Mouse (Mus musculus): ENCODE measurements around the gene Cntrob. TPM values are rescaled to one million over a fixed set of nuclear protein-coding genes. Genes with fewer than 3 reads are reported as not detected.

Gene Cntrob
- polyA plus RNA-seq, 1 experiment from 2014 or later: 12.6 TPM

DNA sequence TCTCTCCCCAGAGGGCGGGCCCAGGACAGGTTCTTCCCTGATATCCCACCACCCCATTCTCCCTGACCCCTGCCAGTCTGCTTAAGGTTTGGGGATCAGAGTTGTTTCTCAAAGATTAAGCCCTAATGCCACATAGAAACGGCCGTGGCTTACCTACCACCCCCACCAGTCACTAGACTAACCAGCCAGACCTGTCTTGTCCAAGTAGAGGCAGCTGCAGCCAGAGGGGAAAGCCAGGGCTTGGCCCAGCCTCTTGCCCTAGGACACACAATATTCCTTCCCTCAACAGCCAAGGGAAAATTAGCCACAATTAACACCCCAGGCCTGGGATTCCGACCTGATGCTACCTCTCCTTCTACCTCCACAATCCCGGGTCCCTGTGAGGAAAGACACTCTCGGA, 42.1 kb upstream of the Cntrob start:
- TF ChIP-seq CTCF (IDR thresholded peaks at IDR 0.05; ENCODE audit: low read depth): no peak
- Histone ChIP-seq H3K9me3 (replicated peaks; ENCODE audit: low read length) (no peaks in the 10 kb centered on the region), H3K27me3 (ENCODE audit: insufficient read depth, low read length) (no peaks in the 10 kb centered on the region), H3K4me2 (ENCODE audit: low read length) (peak overlapping the region; percentile 89), H3K4me1 (replicated peaks; ENCODE audit: insufficient read depth, low read length) (peaks cover 26% of the 10 kb centered on the region), H3K27ac (peak overlapping the region; percentile 100), H3K36me3 (ENCODE audit: insufficient read depth, low read length) (peaks cover 21% of the 10 kb centered on the region), H3K9ac (ENCODE audit: low read depth, low read length) (peak overlapping the region; percentile 61), H3K4me3 (replicated peaks; ENCODE audit: low read depth, low read length) (peak overlapping the region; percentile 99)
- ATAC-seq (replicated peaks; ENCODE audit: low FRiP score, low read depth): no peak
- 13% methylated on average over 6 of the region's 6 CpGs for WGBS
- DNase-seq (ENCODE audit: low spot score): no peak

DNA sequence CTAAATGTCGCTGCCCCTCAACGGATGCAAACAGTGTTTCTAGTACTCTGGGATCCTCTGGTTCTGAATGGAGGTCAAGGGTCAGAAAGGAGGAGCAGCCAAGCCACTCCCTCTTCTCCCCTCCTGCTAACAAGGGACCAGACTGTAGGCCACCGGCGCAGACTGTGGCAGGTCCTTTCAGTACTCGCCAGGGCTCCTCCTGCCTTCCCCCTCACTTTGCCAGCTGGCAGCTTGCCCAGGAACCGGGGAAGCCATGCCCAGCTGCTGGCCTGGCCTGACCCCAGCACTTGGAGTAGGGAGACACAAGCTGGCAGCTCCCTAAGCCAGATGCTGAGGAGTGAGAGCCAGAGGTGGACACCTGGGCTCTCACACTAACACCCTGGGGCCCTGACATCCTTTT, 41.3 kb upstream of the Cntrob start:
- H3K36me3 ChIP-seq (ENCODE audit: insufficient read depth, low read length): peaks cover 29% of the 10 kb centered on the region
- H3K4me2 ChIP-seq (ENCODE audit: low read length): peak overlapping the region; percentile 89
- 0% methylated on average over 6 of the region's 6 CpGs for WGBS
- peak; percentile 61 for ATAC-seq (replicated peaks; ENCODE audit: low FRiP score, low read depth)
- peaks cover 26% of the 10 kb centered on the region for H3K4me1 ChIP-seq (replicated peaks; ENCODE audit: insufficient read depth, low read length)
- peak overlapping the region; percentile 61 for H3K9ac ChIP-seq (ENCODE audit: low read depth, low read length)
- no peaks in the 10 kb centered on the region for H3K27me3 ChIP-seq (ENCODE audit: insufficient read depth, low read length)
- peak overlapping the region; percentile 20; the same call in 1 of the 2 replicates for H3K4me3 ChIP-seq (replicated peaks; ENCODE audit: low read depth, low read length)
- peak; percentile 95 for DNase-seq (ENCODE audit: low spot score)
- no peaks in the 10 kb centered on the region for H3K9me3 ChIP-seq (replicated peaks; ENCODE audit: low read length)
- no peak for TF ChIP-seq CTCF (IDR thresholded peaks at IDR 0.05; ENCODE audit: low read depth)
- H3K27ac ChIP-seq: peak overlapping the region; percentile 100

DNA sequence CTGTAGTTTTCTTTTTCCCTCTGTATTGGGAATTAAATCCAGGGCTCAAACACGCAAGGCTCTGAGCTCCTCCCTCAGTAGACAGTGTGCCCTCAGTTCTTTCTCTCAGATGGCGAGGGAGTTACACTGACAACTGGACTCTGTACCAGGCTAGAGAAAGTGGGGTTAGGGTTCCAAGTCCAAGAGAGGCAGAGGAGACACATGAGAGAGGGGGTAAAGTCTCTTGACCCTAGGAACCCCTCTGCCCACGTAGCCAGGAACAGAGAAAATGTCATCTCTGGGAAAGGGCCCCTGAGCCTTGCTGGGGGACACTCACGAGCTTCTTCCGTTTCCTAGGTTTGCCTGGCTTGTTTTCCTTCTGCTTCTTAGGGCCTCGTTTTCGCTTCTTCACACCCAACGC, 40.8 kb upstream of the Cntrob start:
- Histone ChIP-seq H3K9ac (ENCODE audit: low read depth, low read length) (0 out of 2 replicates have a peak overlapping the region, but pooled peaks have one; percentile 18), H3K9me3 (replicated peaks; ENCODE audit: low read length) (no peaks in the 10 kb centered on the region), H3K27ac (peak overlapping the region; percentile 100), H3K27me3 (ENCODE audit: insufficient read depth, low read length) (no peaks in the 10 kb centered on the region), H3K4me2 (ENCODE audit: low read length) (peak overlapping the region; percentile 89), H3K4me3 (replicated peaks; ENCODE audit: low read depth, low read length) (peak overlapping the region; percentile 20; the same call in 1 of the 2 replicates), H3K36me3 (ENCODE audit: insufficient read depth, low read length) (peaks cover 34% of the 10 kb centered on the region), H3K4me1 (replicated peaks; ENCODE audit: insufficient read depth, low read length) (peaks cover 26% of the 10 kb centered on the region)
- ATAC-seq (replicated peaks; ENCODE audit: low FRiP score, low read depth) (no peak), DNase-seq (ENCODE audit: low spot score) (no peak)
- no peak for TF ChIP-seq CTCF (IDR thresholded peaks at IDR 0.05; ENCODE audit: low read depth)
- WGBS: 27% methylated on average over 8 of the region's 8 CpGs

DNA sequence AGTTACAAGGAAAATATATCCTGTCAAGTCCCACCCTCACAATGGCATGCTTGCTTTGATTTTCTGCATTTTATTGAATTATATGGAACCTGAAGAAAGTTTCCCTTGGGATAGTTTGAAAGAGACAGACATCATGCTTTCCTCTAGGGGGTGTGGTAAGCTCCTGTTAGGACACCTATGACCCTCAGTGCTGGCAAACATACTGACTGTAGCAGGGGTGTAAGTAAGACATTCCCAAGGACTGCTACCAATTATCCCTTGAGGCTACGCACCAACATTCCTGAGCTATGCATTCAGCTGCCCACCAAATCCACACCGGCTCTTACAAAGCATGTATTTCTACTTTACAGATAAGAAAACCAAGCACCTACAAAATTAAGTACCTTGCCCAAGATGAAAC, 38.9 kb upstream of the Cntrob start:
- DNase-seq (ENCODE audit: low spot score) (peak; percentile 68), ATAC-seq (replicated peaks; ENCODE audit: low FRiP score, low read depth) (no peak)
- Histone ChIP-seq H3K9me3 (replicated peaks; ENCODE audit: low read length) (no peaks in the 10 kb centered on the region), H3K4me3 (replicated peaks; ENCODE audit: low read depth, low read length) (no peak overlapping the region), H3K36me3 (ENCODE audit: insufficient read depth, low read length) (peaks cover 50% of the 10 kb centered on the region), H3K27ac (no peak overlapping the region), H3K9ac (ENCODE audit: low read depth, low read length) (no peak overlapping the region), H3K4me1 (replicated peaks; ENCODE audit: insufficient read depth, low read length) (peaks cover 26% of the 10 kb centered on the region), H3K4me2 (ENCODE audit: low read length) (no peak overlapping the region), H3K27me3 (ENCODE audit: insufficient read depth, low read length) (no peaks in the 10 kb centered on the region)
- TF ChIP-seq CTCF (IDR thresholded peaks at IDR 0.05; ENCODE audit: low read depth): peak; percentile 52
- WGBS: 73% methylated on average over 2 of the region's 2 CpGs

DNA sequence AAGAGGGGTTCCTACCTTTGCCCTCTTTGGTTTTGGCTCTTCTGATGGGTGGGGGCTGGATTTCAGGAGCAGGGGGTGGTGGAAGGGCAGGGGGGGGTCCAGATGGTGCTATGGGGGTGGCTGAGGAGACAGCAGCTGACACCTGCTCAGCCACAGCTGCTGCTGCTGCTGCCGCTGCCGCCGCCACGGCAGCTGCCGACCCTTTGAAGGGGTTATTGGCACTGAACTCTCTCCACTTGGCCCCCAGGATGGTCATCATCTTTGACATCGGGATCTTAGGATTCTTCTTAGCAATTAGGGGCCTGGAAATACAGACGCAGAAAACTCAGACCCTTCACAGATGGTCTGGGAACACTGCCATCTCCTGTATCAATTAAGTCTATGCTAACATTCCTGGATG, 38.4 kb upstream of the Cntrob start:
- Histone ChIP-seq H3K27me3 (ENCODE audit: insufficient read depth, low read length) (no peaks in the 10 kb centered on the region), H3K4me3 (replicated peaks; ENCODE audit: low read depth, low read length) (no peak overlapping the region), H3K27ac (no peak overlapping the region), H3K4me2 (ENCODE audit: low read length) (no peak overlapping the region), H3K4me1 (replicated peaks; ENCODE audit: insufficient read depth, low read length) (peaks cover 26% of the 10 kb centered on the region), H3K9me3 (replicated peaks; ENCODE audit: low read length) (no peaks in the 10 kb centered on the region), H3K9ac (ENCODE audit: low read depth, low read length) (no peak overlapping the region), H3K36me3 (ENCODE audit: insufficient read depth, low read length) (peaks cover 55% of the 10 kb centered on the region)
- TF ChIP-seq CTCF (IDR thresholded peaks at IDR 0.05; ENCODE audit: low read depth): no peak
- 59% methylated on average over 7 of the region's 7 CpGs for WGBS
- ATAC-seq (replicated peaks; ENCODE audit: low FRiP score, low read depth) (no peak), DNase-seq (ENCODE audit: low spot score) (no peak)

DNA sequence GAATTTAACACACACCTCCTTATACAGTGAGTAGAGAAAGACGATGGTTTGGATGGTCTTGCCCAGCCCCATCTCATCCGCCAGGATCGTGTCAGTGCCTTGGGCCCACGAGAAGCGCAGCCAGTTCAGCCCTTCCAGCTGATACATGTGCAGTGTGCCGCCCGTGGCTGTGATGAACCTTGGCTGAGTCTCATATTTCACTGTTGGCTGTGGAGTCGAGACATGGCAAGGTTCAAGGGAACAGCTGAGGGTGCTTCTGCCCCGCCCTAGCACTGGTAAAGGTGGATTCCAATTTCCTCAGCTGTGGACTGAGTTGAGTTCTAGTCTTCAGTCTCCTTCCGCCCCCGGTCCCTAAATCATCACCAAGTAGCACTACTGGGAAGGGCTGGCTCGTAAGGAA, 34.1 kb upstream of the Cntrob start:
- Histone ChIP-seq H3K9ac (ENCODE audit: low read depth, low read length) (no peak overlapping the region), H3K4me1 (replicated peaks; ENCODE audit: insufficient read depth, low read length) (no peaks in the 10 kb centered on the region), H3K4me3 (replicated peaks; ENCODE audit: low read depth, low read length) (no peak overlapping the region), H3K4me2 (ENCODE audit: low read length) (no peak overlapping the region), H3K9me3 (replicated peaks; ENCODE audit: low read length) (no peaks in the 10 kb centered on the region), H3K36me3 (ENCODE audit: insufficient read depth, low read length) (peaks cover 93% of the 10 kb centered on the region), H3K27me3 (ENCODE audit: insufficient read depth, low read length) (no peaks in the 10 kb centered on the region), H3K27ac (no peak overlapping the region)
- ATAC-seq (replicated peaks; ENCODE audit: low FRiP score, low read depth) (no peak), DNase-seq (ENCODE audit: low spot score) (no peak)
- WGBS: 69% methylated on average over 12 of the region's 12 CpGs
- no peak for TF ChIP-seq CTCF (IDR thresholded peaks at IDR 0.05; ENCODE audit: low read depth)

DNA sequence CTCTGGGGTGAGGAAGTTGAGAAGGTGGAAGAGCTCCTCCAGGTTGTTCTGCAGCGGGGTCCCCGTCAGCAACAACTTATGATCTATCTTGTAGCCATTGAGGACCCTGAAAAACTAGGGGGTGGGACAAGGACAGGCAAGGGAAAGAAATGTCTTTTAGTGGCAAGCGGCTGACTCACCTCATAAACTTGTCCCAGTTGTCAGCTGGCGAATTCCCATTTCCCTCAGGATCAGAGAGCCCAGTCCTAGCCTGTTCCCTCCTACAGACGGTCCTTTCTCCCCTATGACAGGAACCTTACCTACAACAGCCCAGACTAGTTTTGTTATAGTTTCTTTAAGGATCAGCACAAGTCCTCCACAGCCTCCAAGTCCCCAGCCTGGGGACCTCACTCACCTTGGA, 33.0 kb upstream of the Cntrob start:
- ATAC-seq (replicated peaks; ENCODE audit: low FRiP score, low read depth): no peak
- no peak overlapping the region for H3K9ac ChIP-seq (ENCODE audit: low read depth, low read length)
- DNase-seq (ENCODE audit: low spot score): no peak
- no peak overlapping the region for H3K4me3 ChIP-seq (replicated peaks; ENCODE audit: low read depth, low read length)
- no peaks in the 10 kb centered on the region for H3K27me3 ChIP-seq (ENCODE audit: insufficient read depth, low read length)
- H3K4me1 ChIP-seq (replicated peaks; ENCODE audit: insufficient read depth, low read length): no peaks in the 10 kb centered on the region
- H3K4me2 ChIP-seq (ENCODE audit: low read length): no peak overlapping the region
- H3K36me3 ChIP-seq (ENCODE audit: insufficient read depth, low read length): peaks cover 92% of the 10 kb centered on the region
- H3K27ac ChIP-seq: no peak overlapping the region
- no peak for TF ChIP-seq CTCF (IDR thresholded peaks at IDR 0.05; ENCODE audit: low read depth)
- H3K9me3 ChIP-seq (replicated peaks; ENCODE audit: low read length): no peaks in the 10 kb centered on the region
- 70% methylated on average over 5 of the region's 5 CpGs for WGBS
